8 mouse cellular contexts compared by ENCODE assay signal in genomic region chr9:44379862-44380261, GRCm38 (mm10). TPM values are rescaled to one million over a fixed set of nuclear protein-coding genes. Genes with fewer than 3 reads are reported as not detected.
DNase-seq lines count a peak whose midpoint lies in the region; ATAC-seq lines count a peak whose summit lies in the region.

No protein-coding gene starts in this region.

- peaks cover 22% of the 10 kb centered on the region for H3K4me1 ChIP-seq in hindbrain, embryonic 15.5 days (replicated peaks)
- H3K4me1 ChIP-seq in midbrain, embryonic 16.5 days (ENCODE audit: control insufficient read depth, insufficient read depth, low read length) = peaks cover 17% of the 10 kb centered on the region

- peak overlapping the region; percentile 83 for H3K9ac ChIP-seq in hindbrain, embryonic 15.5 days
- peak overlapping the region; percentile 96 for H3K9ac ChIP-seq in midbrain, embryonic 16.5 days (ENCODE audit: low read depth, low read length)

- peaks cover 40% of the 10 kb centered on the region for H3K36me3 ChIP-seq in hindbrain, embryonic 15.5 days
- H3K36me3 ChIP-seq in midbrain, embryonic 16.5 days (ENCODE audit: control insufficient read depth, insufficient read depth, low read length) = peaks cover 21% of the 10 kb centered on the region

- H3K4me3 ChIP-seq in hindbrain, embryonic 15.5 days = peak overlapping the region; percentile 77
- H3K4me3 ChIP-seq in midbrain, embryonic 16.5 days (ENCODE audit: low read depth, low read length) = peak overlapping the region; percentile 96

- H3K27me3 ChIP-seq in hindbrain, embryonic 15.5 days = no peaks in the 10 kb centered on the region
- H3K27me3 ChIP-seq in midbrain, embryonic 16.5 days (ENCODE audit: control insufficient read depth, insufficient read depth, low read depth, low read length) = no peaks in the 10 kb centered on the region

- peak; percentile 46 for DNase-seq in cerebellum, adult 11 months
- DNase-seq in cerebellum, adult 8-10 months = no peak
- DNase-seq in retina, embryonic 14.5 days (ENCODE audit: low spot score) = peak; percentile 17
- DNase-seq in retina, postnatal 1 day = no peak
- DNase-seq in layer of hippocampus, adult 9-10 months (ENCODE audit: low spot score) = no peak
- no peak for DNase-seq in Muller cell, postnatal 12 days (ENCODE audit: inconsistent ontology term)

- WGBS in hindbrain, embryonic 15.5 days = 9% methylated on average over 15 of the region's 15 CpGs
- WGBS in midbrain, embryonic 16.5 days = 12% methylated on average over 15 of the region's 15 CpGs

- peak overlapping the region; percentile 89 for H3K27ac ChIP-seq in hindbrain, embryonic 15.5 days (replicated peaks)
- H3K27ac ChIP-seq in midbrain, embryonic 16.5 days (ENCODE audit: low read length) = peak overlapping the region; percentile 90

- peak overlapping the region; percentile 95 for H3K4me2 ChIP-seq in hindbrain, embryonic 15.5 days
- H3K4me2 ChIP-seq in midbrain, embryonic 16.5 days (ENCODE audit: low read length) = peak overlapping the region; percentile 97

- 0 out of 2 replicates have a peak, but pooled peaks have one; percentile 14 for ATAC-seq in hindbrain, embryonic 15.5 days (ENCODE audit: low FRiP score, low read depth)
- ATAC-seq in midbrain, embryonic 16.5 days = peak; percentile 52

- H3K9me3 ChIP-seq in hindbrain, embryonic 15.5 days = no peaks in the 10 kb centered on the region
- H3K9me3 ChIP-seq in midbrain, embryonic 16.5 days (replicated peaks; ENCODE audit: control insufficient read depth, low read length, poor library complexity, severe bottlenecking) = no peaks in the 10 kb centered on the region

RNA-seq across cellular contexts. Expression of gene Hyou1, which starts 0.6 kb away (rescaled TPM):
- 27.4 and 27.6 TPM in 2 replicates for polyA plus RNA-seq in hindbrain, embryonic 15.5 days (2015; fragmentation: Nextera tagmentation; extraction: Ambion mirVana)
- polyA plus RNA-seq in midbrain, embryonic 16.5 days (2015; fragmentation: Nextera tagmentation; extraction: Ambion mirVana) = 26.8 and 28.2 TPM in 2 replicates

RNA-seq across cellular contexts. Expression of gene Slc37a4, which starts 16.8 kb away (rescaled TPM):
- 50.2 and 56.3 TPM in 2 replicates for polyA plus RNA-seq in hindbrain, embryonic 15.5 days (2015; fragmentation: Nextera tagmentation; extraction: Ambion mirVana)
- polyA plus RNA-seq in midbrain, embryonic 16.5 days (2015; fragmentation: Nextera tagmentation; extraction: Ambion mirVana) = 43.1 and 46.6 TPM in 2 replicates

RNA-seq across cellular contexts. Expression of gene Vps11, which starts 18.4 kb away (rescaled TPM):
- 40.3 and 45.0 TPM in 2 replicates for polyA plus RNA-seq in hindbrain, embryonic 15.5 days (2015; fragmentation: Nextera tagmentation; extraction: Ambion mirVana)
- polyA plus RNA-seq in midbrain, embryonic 16.5 days (2015; fragmentation: Nextera tagmentation; extraction: Ambion mirVana) = 40.6 and 45.6 TPM in 2 replicates

RNA-seq across cellular contexts. Expression of gene Rps25, which starts 27.1 kb away (rescaled TPM):
- polyA plus RNA-seq in hindbrain, embryonic 15.5 days (2015; fragmentation: Nextera tagmentation; extraction: Ambion mirVana) = 1,001 and 1,147 TPM in 2 replicates
- 826 and 926 TPM in 2 replicates for polyA plus RNA-seq in midbrain, embryonic 16.5 days (2015; fragmentation: Nextera tagmentation; extraction: Ambion mirVana)

RNA-seq across cellular contexts. Expression of gene Trappc4, which starts 27.5 kb away (rescaled TPM):
- 287 and 295 TPM in 2 replicates for polyA plus RNA-seq in hindbrain, embryonic 15.5 days (2015; fragmentation: Nextera tagmentation; extraction: Ambion mirVana)
- 330 and 343 TPM in 2 replicates for polyA plus RNA-seq in midbrain, embryonic 16.5 days (2015; fragmentation: Nextera tagmentation; extraction: Ambion mirVana)

Comparison
In these comparisons a context has a peak if more than half of its experiments do, and no peak if none do; other contexts are left out.
1. DNase-seq: peak in cerebellum, adult 11 months (single experiment) and retina, embryonic 14.5 days (single experiment); none in cerebellum, adult 8-10 months (single experiment), retina, postnatal 1 day (single experiment), layer of hippocampus, adult 9-10 months (single experiment) and Muller cell, postnatal 12 days (single experiment).